Mouse (Mus musculus): ENCODE measurements around the gene Stac.

- TF ChIP-seq CTCF (IDR thresholded peaks at IDR 0.05; ENCODE audit: control insufficient read depth, insufficient read depth, low read length), result no peak
- no peak for TF ChIP-seq POLR2A (IDR thresholded peaks at IDR 0.05; ENCODE audit: borderline replicate concordance, control insufficient read depth, low read depth, low read length)
Observed at GRCm38 (mm10) chr9:111523111-111523510, 167.0 kb downstream of the Stac start.
